Mouse (Mus musculus) thymus, adult 2 months (tissue): Measurements from ENCODE around the gene Rbbp7.

Source experiments
- CTCF ChIP-seq: fragments of 200-500 bp; IDR thresholded peaks from 2 replicates; pipeline ENCODE4 v1.5.1; 2012; ENCODE audit warnings: mild to moderate bottlenecking, control low read depth, low read length, moderate library complexity, borderline replicate concordance; ENCODE audit not compliant: control insufficient read depth, poor library complexity, insufficient read depth; ENCODE audit errors: extremely low read depth
- POLR2A ChIP-seq: fragments of 200-500 bp; IDR thresholded peaks from 2 replicates; pipeline ENCODE4 v1.6.1; 2012; ENCODE audit warnings: mild to moderate bottlenecking, low read length, control low read depth, moderate library complexity; ENCODE audit not compliant: control insufficient read depth, poor library complexity, insufficient read depth; ENCODE audit errors: extremely low read depth

DNA sequence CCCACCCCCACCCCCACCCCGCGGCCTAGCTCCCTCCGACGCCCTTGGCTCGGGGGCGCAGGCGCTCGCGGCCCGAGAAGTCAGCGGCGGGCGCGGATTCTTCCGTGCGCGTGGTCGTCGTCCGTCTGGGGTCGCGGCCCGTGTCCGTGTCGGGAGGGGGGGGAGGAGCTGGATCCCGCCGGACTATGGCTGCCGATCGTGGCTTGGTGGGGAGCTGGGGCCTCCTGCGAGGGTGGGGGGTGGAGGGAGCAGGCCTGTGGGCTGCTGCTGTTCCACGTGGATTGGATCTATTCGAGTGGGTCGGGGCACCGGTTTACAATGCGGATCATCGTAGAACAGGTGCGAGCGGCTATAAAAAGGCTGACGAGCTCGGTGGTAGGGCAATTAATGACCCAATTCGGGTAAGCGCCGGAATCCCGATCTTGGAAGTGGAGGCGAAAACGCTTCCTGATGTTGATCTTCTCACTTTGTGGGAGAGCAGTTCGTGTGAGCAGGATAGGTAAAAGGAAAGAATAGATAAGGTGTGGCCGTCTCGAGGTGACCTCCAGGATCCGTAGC, 835 bp downstream of the Rbbp7 start:
- TF ChIP-seq CTCF, result no peak
- TF ChIP-seq POLR2A, result no peak
